Mouse (Mus musculus) testis, adult 2 months (tissue): Measurements from ENCODE around the gene Aldh1a2. TPM values are rescaled to one million over a fixed set of nuclear protein-coding genes. Genes with fewer than 3 reads are reported as not detected.

ENCODE experiments used
- H3K27ac ChIP-seq: fragments of 200-500 bp; 2 replicates; pipeline ENCODE4 v1.5.1; 2012; ENCODE audit warnings: low read depth, low read length; ENCODE audit not compliant: control insufficient read depth, insufficient read depth
- H3K27me3 ChIP-seq: fragments of 200-500 bp; 2 replicates; pipeline ENCODE4 v1.6.1; 2012; ENCODE audit warnings: mild to moderate bottlenecking, low read length, moderate library complexity; ENCODE audit not compliant: control insufficient read depth, insufficient read depth
- H3K36me3 ChIP-seq: fragments of 200-500 bp; 2 replicates; pipeline ENCODE4 v1.6.1; 2012; ENCODE audit warnings: mild to moderate bottlenecking, low read length; ENCODE audit not compliant: control insufficient read depth, insufficient read depth
- H3K4me1 ChIP-seq: fragments of 200-500 bp; 2 replicates; pipeline ENCODE4 v1.6.1; 2012; ENCODE audit warnings: low read length; ENCODE audit not compliant: control insufficient read depth, insufficient read depth
- H3K4me3 ChIP-seq: fragments of 200-500 bp; 2 replicates; pipeline ENCODE4 v1.5.1; 2012; ENCODE audit warnings: low read depth, mild to moderate bottlenecking, low read length, moderate library complexity, mixed read lengths; ENCODE audit not compliant: control insufficient read depth
- CTCF ChIP-seq: fragments of 200-500 bp; IDR thresholded peaks from 2 replicates; pipeline ENCODE4 v1.5.1; 2012; ENCODE audit warnings: low read depth, mild to moderate bottlenecking, inconsistent platforms, low read length, moderate library complexity; ENCODE audit not compliant: control insufficient read depth, insufficient read depth, insufficient replicate concordance
- POLR2A ChIP-seq: fragments of 200-500 bp; IDR thresholded peaks from 2 replicates; pipeline ENCODE4 v1.6.1; 2012; ENCODE audit warnings: low read depth, mild to moderate bottlenecking, inconsistent platforms, low read length, moderate library complexity; ENCODE audit not compliant: control insufficient read depth
- polyA plus RNA-seq: library from polyadenylated mRNA; depleted of rRNA; stranded (reverse); fragments of >200 nt; gene quantifications from 2 replicates; pipeline ENCODE4 v1.2.3, GENCODE M21; 2012

Gene Aldh1a2
- polyA plus RNA-seq, 1 experiment: 62.3 TPM

GRCm38 (mm10) chr9:71320246-71321155 is 104.9 kb downstream of the Aldh1a2 start:
- TF ChIP-seq CTCF (0 out of 2 replicates have a peak, but pooled peaks have one; percentile 1), POLR2A (no peak)
- Histone ChIP-seq H3K4me3 (no peak overlapping the region), H3K27me3 (no peaks in the 10 kb centered on the region)

GRCm38 (mm10) chr9:71321436-71321835 is 105.8 kb downstream of the Aldh1a2 start:
- Histone ChIP-seq H3K4me3 (no peak overlapping the region), H3K27me3 (no peaks in the 10 kb centered on the region), H3K4me1 (peaks cover 2% of the 10 kb centered on the region; the same call in 1 of the 2 replicates), H3K27ac (no peak overlapping the region), H3K36me3 (no peaks in the 10 kb centered on the region)
- TF ChIP-seq POLR2A: no peak
- no peak for TF ChIP-seq CTCF

More at GRCm38 (mm10) chr9:71320246-71321155, 104.9 kb downstream of the Aldh1a2 start:
- Histone ChIP-seq H3K36me3 (no peaks in the 10 kb centered on the region), H3K4me1 (peaks cover 2% of the 10 kb centered on the region; the same call in 1 of the 2 replicates), H3K27ac (no peak overlapping the region)

- TF ChIP-seq CTCF (no peak), POLR2A (no peak)
- Histone ChIP-seq H3K36me3 (no peaks in the 10 kb centered on the region), H3K27me3 (no peaks in the 10 kb centered on the region), H3K4me3 (no peak overlapping the region), H3K27ac (no peak overlapping the region), H3K4me1 (peaks cover 2% of the 10 kb centered on the region; the same call in 1 of the 2 replicates)
Observed at GRCm38 (mm10) chr9:71321871-71322270, 106.3 kb downstream of the Aldh1a2 start.

- H3K4me3 ChIP-seq: no peak overlapping the region
- H3K4me1 ChIP-seq: peaks cover 2% of the 10 kb centered on the region; the same call in 1 of the 2 replicates
- H3K27ac ChIP-seq: no peak overlapping the region
- TF ChIP-seq POLR2A (no peak), CTCF (no peak)
- H3K36me3 ChIP-seq: no peaks in the 10 kb centered on the region
- H3K27me3 ChIP-seq: no peaks in the 10 kb centered on the region
Observed at GRCm38 (mm10) chr9:71323303-71323952, 107.8 kb downstream of the Aldh1a2 start.

GRCm38 (mm10) chr9:71324060-71324459 is 108.5 kb downstream of the Aldh1a2 start:
- TF ChIP-seq CTCF: no peak
- TF ChIP-seq POLR2A: no peak
- no peak overlapping the region for H3K27ac ChIP-seq
- peaks cover 2% of the 10 kb centered on the region; the same call in 1 of the 2 replicates for H3K4me1 ChIP-seq
- H3K27me3 ChIP-seq: no peaks in the 10 kb centered on the region
- no peak overlapping the region for H3K4me3 ChIP-seq
- H3K36me3 ChIP-seq: no peaks in the 10 kb centered on the region

- no peak for TF ChIP-seq CTCF
- no peak for TF ChIP-seq POLR2A
- Histone ChIP-seq H3K27me3 (no peaks in the 10 kb centered on the region), H3K4me3 (no peak overlapping the region), H3K4me1 (peaks cover 2% of the 10 kb centered on the region; the same call in 1 of the 2 replicates), H3K36me3 (no peaks in the 10 kb centered on the region), H3K27ac (no peak overlapping the region)
Observed at GRCm38 (mm10) chr9:71326261-71326660, 110.7 kb downstream of the Aldh1a2 start.

- no peaks in the 10 kb centered on the region for H3K27me3 ChIP-seq
- H3K36me3 ChIP-seq: no peaks in the 10 kb centered on the region
- H3K4me3 ChIP-seq: no peak overlapping the region
- TF ChIP-seq POLR2A (no peak), CTCF (no peak)
- H3K4me1 ChIP-seq: peaks cover 3% of the 10 kb centered on the region
- no peak overlapping the region for H3K27ac ChIP-seq
Observed at GRCm38 (mm10) chr9:71331661-71332060, 116.1 kb downstream of the Aldh1a2 start.
